Mouse (Mus musculus) thymus, postnatal 0 days (tissue): Measurements from ENCODE around the gene Eif2b2. TPM values are rescaled to one million over a fixed set of nuclear protein-coding genes. Genes with fewer than 3 reads are reported as not detected.

Experiments
- DNase-seq: peaks from one replicate; pipeline ENCODE4 v3.0.0-alpha.2; 2015; ENCODE audit warnings: low spot score
- microRNA-seq: library from miRNA; unstranded; fragments of <30 nt; microRNA quantifications from one replicate; pipeline ENCODE4, GENCODE M21; 2016; ENCODE audit warnings: borderline number of aligned reads
- polyA plus RNA-seq: library from polyadenylated mRNA; unstranded; fragments of >200 nt; fragmentation: Nextera tagmentation; extraction: Ambion mirVana; gene quantifications from 2 replicates; pipeline ENCODE4 v1.2.1, GENCODE M21; 2015

Eif2b2 gene
- polyA plus RNA-seq, 1 experiment from 2014 or later: 110 TPM

GRCm38 (mm10) chr12:85237553-85237952 lies 18.3 kb downstream of the Eif2b2 start:
- no peak for DNase-seq

GRCm38 (mm10) chr12:85252083-85252482 lies 32.8 kb downstream of the Eif2b2 start:
- DNase-seq: no peak

GRCm38 (mm10) chr12:85256074-85256751 lies 36.9 kb downstream of the Eif2b2 start:
- no peak for DNase-seq

GRCm38 (mm10) chr12:85257008-85257639 lies 37.8 kb downstream of the Eif2b2 start:
- DNase-seq: no peak

- no peak for DNase-seq
These were observed 43.2 kb downstream of the Eif2b2 start for GRCm38 (mm10) chr12:85262489-85262888.

- DNase-seq: no peak
These were observed 43.9 kb downstream of the Eif2b2 start for GRCm38 (mm10) chr12:85263190-85263589.

- no peak for DNase-seq
These were observed 45.2 kb downstream of the Eif2b2 start for GRCm38 (mm10) chr12:85264531-85264930.

- DNase-seq: no peak
These were observed 45.7 kb downstream of the Eif2b2 start for GRCm38 (mm10) chr12:85264940-85265339.

GRCm38 (mm10) chr12:85266248-85266647 lies 47.0 kb downstream of the Eif2b2 start:
- DNase-seq: no peak

GRCm38 (mm10) chr12:85269821-85270220 lies 50.5 kb downstream of the Eif2b2 start:
- no peak for DNase-seq

GRCm38 (mm10) chr12:85270319-85270718 lies 51.0 kb downstream of the Eif2b2 start, which contains the start of gene Mlh3:
Gene Mlh3 (minus strand): TSS chr12:85270599.
- peak; percentile 87 for DNase-seq

- DNase-seq: no peak
These were observed 52.0 kb downstream of the Eif2b2 start for GRCm38 (mm10) chr12:85271132-85271842.

GRCm38 (mm10) chr12:85271843-85272206 lies 52.5 kb downstream of the Eif2b2 start:
- DNase-seq: no peak

- DNase-seq: no peak
These were observed 54.2 kb downstream of the Eif2b2 start for GRCm38 (mm10) chr12:85273508-85273907.

Small RNAs within 50 kb of the gene (microRNA-seq; reads per million reads assigned to microRNA genes)
- gene Mir6938: not detected

Other genes with a start within 250 kb of the Eif2b2 start
- 209 and 211 TPM in 2 replicates for gene Fcf1, start 248.6 kb upstream of the Eif2b2 start, polyA plus RNA-seq
- gene Arel1, start 248.6 kb upstream of the Eif2b2 start, polyA plus RNA-seq: 11.9 and 13.0 TPM in 2 replicates
- 20.1 and 23.5 TPM in 2 replicates for gene Ylpm1, start 223.2 kb upstream of the Eif2b2 start, polyA plus RNA-seq
- gene Prox2, start 108.7 kb upstream of the Eif2b2 start, polyA plus RNA-seq: 3.8 and 4.3 TPM in 2 replicates
- gene Dlst, start 108.6 kb upstream of the Eif2b2 start, polyA plus RNA-seq: 83.0 and 89.1 TPM in 2 replicates
- gene Rps6kl1, start 68.2 kb upstream of the Eif2b2 start, polyA plus RNA-seq: 3.2 and 3.4 TPM in 2 replicates
- gene Pgf, start 41.7 kb upstream of the Eif2b2 start, polyA plus RNA-seq: 2.0 and 2.7 TPM in 2 replicates
- gene Mlh3, start 51.1 kb downstream of the Eif2b2 start, polyA plus RNA-seq: 6.8 and 7.1 TPM in 2 replicates
- gene Acyp1, start 69.0 kb downstream of the Eif2b2 start, polyA plus RNA-seq: 122 and 136 TPM in 2 replicates
- gene Zc2hc1c, start 69.1 kb downstream of the Eif2b2 start, polyA plus RNA-seq: 0.23 and 0.29 TPM in 2 replicates
- 12.7 and 13.1 TPM in 2 replicates for gene Nek9, start 119.9 kb downstream of the Eif2b2 start, polyA plus RNA-seq
- 231 and 242 TPM in 2 replicates for gene Tmed10, start 155.4 kb downstream of the Eif2b2 start, polyA plus RNA-seq